Mouse (Mus musculus) forebrain, embryonic 15.5 days (tissue): Measurements from ENCODE around the gene Ntng1. TPM values are rescaled to one million over a fixed set of nuclear protein-coding genes. Genes with fewer than 3 reads are reported as not detected.
A peak's percentile ranks its signal among the peaks of the same experiment; 100 is the strongest.

Source experiments
- ATAC-seq: fragments of 200-750 bp; cut with Nextera tagmentation; replicated peaks from 2 replicates; pipeline ENCODE4 v1.8.0; 2017; ENCODE audit warnings: mild to moderate bottlenecking, moderate TSS enrichment, moderate library complexity
- H3K27ac ChIP-seq: fragments of 300-500 bp; sonication (generic); replicated peaks from 2 replicates; pipeline ENCODE4 v1.5.1; 2015; ENCODE audit warnings: mild to moderate bottlenecking, inconsistent platforms
- H3K27me3 ChIP-seq: fragments of 300-500 bp; sonication (generic); 2 replicates; pipeline ENCODE4 v1.6.1; 2015; ENCODE audit warnings: inconsistent platforms
- H3K36me3 ChIP-seq: fragments of 300-500 bp; sonication (generic); 2 replicates; pipeline ENCODE4 v1.6.1; 2015; ENCODE audit warnings: mild to moderate bottlenecking, inconsistent platforms
- H3K4me1 ChIP-seq: fragments of 300-500 bp; sonication (generic); 2 replicates; pipeline ENCODE4 v1.6.1; 2015; ENCODE audit warnings: inconsistent platforms
- H3K4me2 ChIP-seq: fragments of 300-500 bp; sonication (generic); replicated peaks from 2 replicates; pipeline ENCODE4 v1.6.1; 2015; ENCODE audit warnings: mild to moderate bottlenecking, inconsistent platforms
- H3K4me3 ChIP-seq: fragments of 300-500 bp; sonication (generic); 2 replicates; pipeline ENCODE4 v1.5.1; 2015; ENCODE audit warnings: mild to moderate bottlenecking, inconsistent platforms
- H3K9ac ChIP-seq: fragments of 300-500 bp; sonication (generic); replicated peaks from 2 replicates; pipeline ENCODE4 v1.6.1; 2015; ENCODE audit warnings: mild to moderate bottlenecking, inconsistent platforms
- H3K9me3 ChIP-seq: fragments of 300-500 bp; sonication (generic); 2 replicates; pipeline ENCODE4 v1.6.1; 2016; ENCODE audit warnings: inconsistent platforms
- WGBS: fragments of 180-500 bp; shearing (Covaris S2); methylation state at CpG from one replicate; pipeline ENCODE4 v1.1.7; 2015; ENCODE audit warnings: mixed read lengths; 5-methylcytosine and 5-hydroxymethylcytosine counted together
- polyA plus RNA-seq: library from polyadenylated mRNA; unstranded; fragments of >200 nt; fragmentation: Nextera tagmentation; extraction: Ambion mirVana; gene quantifications from 2 replicates; pipeline ENCODE4 v1.2.1, GENCODE M21; 2015

Ntng1 gene
- polyA plus RNA-seq, 1 experiment from 2014 or later = 11.4 TPM

DNA sequence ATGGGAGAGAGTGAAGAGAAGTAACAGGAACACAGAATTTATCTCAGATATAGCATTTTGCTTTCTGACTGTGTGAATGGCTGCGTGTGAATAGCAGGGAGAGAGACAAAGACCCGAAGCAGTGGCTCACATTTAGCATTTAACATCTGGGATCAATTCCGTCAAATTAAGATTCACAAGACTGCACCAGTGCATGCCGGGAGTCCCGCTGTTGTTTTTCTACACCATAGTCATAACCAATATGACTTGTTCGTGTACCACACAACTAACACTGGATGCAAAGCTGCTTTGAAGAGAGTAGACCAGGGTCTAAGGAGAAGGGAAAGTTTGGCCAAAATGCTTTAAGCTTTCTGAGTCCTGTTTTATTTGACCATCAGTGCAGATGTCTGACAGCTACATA lies 95.7 kb downstream of the Ntng1 start:
- Histone ChIP-seq H3K4me1 (no peaks in the 10 kb centered on the region), H3K9ac (no peak overlapping the region), H3K4me3 (no peak overlapping the region), H3K27ac (no peak overlapping the region), H3K36me3 (no peaks in the 10 kb centered on the region), H3K9me3 (no peaks in the 10 kb centered on the region), H3K27me3 (no peaks in the 10 kb centered on the region), H3K4me2 (no peak overlapping the region)
- no peak for ATAC-seq
- WGBS = 65% methylated on average over 6 of the region's 6 CpGs

DNA sequence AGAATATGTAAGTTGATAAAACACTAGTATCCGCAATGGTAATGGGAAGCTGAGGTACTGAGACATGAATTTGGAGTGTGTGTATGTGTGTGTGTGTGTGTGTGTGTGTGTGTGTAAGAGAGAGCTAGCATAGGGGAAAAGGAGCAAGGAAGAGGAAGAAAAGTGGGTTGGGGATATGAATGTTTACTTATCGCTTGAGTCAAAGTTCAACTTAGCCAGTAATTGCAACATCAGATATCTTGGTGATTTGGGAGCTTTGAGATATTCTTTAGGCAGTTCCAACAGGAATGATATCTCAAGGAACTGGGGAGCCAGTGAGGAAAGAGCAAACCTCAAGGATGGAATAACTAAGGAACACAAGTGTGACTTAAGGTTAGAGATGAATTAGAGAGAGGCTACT lies 97.1 kb downstream of the Ntng1 start:
- Histone ChIP-seq H3K4me2 (no peak overlapping the region), H3K27ac (no peak overlapping the region), H3K4me1 (no peaks in the 10 kb centered on the region), H3K9ac (no peak overlapping the region), H3K9me3 (no peaks in the 10 kb centered on the region), H3K36me3 (no peaks in the 10 kb centered on the region), H3K4me3 (no peak overlapping the region), H3K27me3 (no peaks in the 10 kb centered on the region)
- 93% methylated on average over 2 of the region's 2 CpGs for WGBS
- no peak for ATAC-seq

DNA sequence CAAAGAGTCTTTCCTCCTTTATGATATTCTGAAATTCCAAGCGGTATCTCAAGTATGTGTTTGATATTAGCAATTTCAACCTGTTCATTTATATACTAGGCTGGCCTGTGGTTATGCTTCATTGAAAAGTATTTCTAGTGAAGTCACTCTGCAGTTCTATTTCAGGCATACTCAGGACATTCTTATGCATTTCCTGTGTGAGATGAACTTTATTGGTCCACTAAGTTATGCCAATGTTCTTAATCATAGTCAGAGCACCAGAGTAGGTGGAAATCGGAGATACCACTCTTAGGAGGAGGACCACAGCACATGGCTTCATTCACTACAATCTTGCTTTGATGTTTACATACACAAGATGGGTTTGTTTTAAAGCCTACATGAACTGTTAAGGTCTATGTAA lies 99.6 kb downstream of the Ntng1 start:
- no peak overlapping the region for H3K27ac ChIP-seq
- WGBS = 94% methylated on average over 2 of the region's 2 CpGs
- no peak for ATAC-seq
- H3K36me3 ChIP-seq = no peaks in the 10 kb centered on the region
- no peak overlapping the region for H3K9ac ChIP-seq
- no peak overlapping the region for H3K4me3 ChIP-seq
- no peaks in the 10 kb centered on the region for H3K4me1 ChIP-seq
- H3K9me3 ChIP-seq = no peaks in the 10 kb centered on the region
- H3K27me3 ChIP-seq = no peaks in the 10 kb centered on the region
- H3K4me2 ChIP-seq = no peak overlapping the region

DNA sequence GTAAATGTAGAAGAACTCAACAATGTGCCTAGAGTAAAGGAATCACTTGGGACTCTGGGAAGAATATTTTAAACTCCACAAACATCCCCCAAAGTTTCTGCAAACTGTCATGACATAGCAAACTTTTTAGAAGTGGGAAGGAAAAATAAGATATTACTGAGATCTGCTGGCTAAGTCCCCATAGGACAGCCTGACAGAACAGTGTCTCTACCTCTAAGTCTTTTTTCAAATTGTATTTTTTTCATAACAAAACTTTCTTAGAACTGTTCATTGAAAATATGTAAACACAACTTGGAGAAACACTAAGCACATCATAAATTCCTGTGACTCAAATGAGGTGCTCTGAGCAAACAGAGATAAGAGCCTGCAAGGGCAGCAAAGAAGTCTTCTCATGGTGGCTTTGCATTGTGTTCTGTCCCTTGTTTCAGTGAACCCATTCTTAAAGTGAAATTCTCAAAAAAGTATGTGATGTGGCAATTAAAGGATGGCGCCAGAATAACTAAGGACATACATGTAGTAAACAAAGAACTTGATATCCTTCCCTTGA lies 100.1 kb downstream of the Ntng1 start:
- no peak overlapping the region for H3K4me3 ChIP-seq
- no peak overlapping the region for H3K4me2 ChIP-seq
- no peaks in the 10 kb centered on the region for H3K9me3 ChIP-seq
- 96% methylated on average over 1 of the region's 1 CpGs for WGBS
- no peak for ATAC-seq
- H3K9ac ChIP-seq = no peak overlapping the region
- no peaks in the 10 kb centered on the region for H3K4me1 ChIP-seq
- H3K27ac ChIP-seq = no peak overlapping the region
- no peaks in the 10 kb centered on the region for H3K27me3 ChIP-seq
- no peaks in the 10 kb centered on the region for H3K36me3 ChIP-seq

DNA sequence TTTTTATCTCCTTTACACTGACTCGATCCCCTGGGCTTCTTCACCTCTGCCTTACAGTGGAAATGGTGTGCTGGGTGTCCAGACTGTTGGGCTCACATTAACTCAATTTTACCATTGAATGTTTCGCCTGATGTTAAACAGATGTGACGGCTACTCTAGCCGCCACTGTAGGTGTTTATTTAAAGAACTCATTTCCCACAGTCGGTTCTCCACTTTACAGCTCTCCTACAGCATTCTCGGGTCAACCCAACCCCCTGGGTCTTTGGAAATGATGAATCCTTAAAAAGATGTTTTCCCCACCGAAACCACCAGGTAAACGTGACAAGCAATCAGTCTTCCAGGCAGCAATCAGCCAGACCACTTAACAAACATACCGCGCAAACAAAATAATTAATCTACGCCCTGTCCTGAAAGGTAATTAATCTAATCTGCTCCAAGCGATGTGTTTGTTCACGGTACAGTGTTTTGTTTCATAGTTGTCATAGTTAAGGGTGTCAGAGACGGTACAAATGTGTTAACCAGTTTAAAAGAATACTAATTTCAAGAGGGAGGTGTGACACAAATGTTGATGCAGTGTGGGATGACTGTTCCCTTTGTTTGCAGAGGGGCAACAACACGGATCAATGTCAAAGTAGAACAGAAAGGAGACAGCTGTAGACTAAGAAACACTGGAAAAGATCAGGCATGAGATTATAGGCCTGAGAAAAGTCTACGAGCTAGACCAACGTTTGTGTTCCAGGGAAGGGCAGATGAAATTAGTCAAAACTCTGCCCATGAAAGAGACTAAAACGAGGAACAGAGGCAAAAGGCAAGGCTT lies 120.8 kb downstream of the Ntng1 start:
- no peaks in the 10 kb centered on the region for H3K27me3 ChIP-seq
- no peaks in the 10 kb centered on the region for H3K4me1 ChIP-seq
- no peaks in the 10 kb centered on the region for H3K36me3 ChIP-seq
- no peak overlapping the region for H3K9ac ChIP-seq
- 44% methylated on average over 18 of the region's 18 CpGs for WGBS
- ATAC-seq = no peak; the same call in 1 of the 2 replicates
- H3K9me3 ChIP-seq = no peaks in the 10 kb centered on the region
- no peak overlapping the region for H3K4me3 ChIP-seq
- no peak overlapping the region for H3K4me2 ChIP-seq
- no peak overlapping the region for H3K27ac ChIP-seq

DNA sequence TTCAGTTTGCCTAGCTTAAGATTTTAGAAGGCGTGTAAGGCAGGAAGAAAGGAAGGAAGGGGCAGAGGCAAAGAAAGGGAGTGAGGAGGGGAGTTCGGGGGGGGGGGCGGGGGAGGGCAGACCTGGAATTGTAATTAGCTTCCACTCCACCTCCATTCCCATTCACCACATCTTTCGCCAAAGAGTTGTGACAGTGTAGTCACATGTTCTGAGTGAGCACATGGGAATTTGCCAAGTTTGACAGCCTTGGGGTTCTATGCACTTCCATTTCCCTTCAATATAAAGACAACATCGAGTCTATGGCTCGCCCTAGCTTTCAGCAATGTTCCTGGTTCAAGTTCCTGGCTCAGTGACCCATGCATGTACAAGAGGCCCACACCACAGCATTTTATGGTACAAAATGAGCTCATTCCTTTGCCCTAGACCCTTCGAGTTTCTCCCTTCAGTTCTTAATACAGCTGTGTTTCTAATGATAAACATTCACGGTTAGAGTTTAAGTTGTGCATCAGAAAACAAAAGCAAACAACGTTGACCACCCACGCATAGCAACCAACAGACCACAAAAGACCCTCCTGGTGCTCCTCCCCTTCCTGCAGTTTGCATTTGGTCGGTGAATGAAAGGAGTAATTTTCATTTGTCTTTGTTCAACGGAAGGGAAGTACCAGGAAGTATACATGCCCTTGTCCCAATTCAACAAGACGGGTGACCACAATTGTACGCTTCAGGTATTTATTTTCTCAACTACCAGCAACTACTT lies 132.8 kb downstream of the Ntng1 start:
- Histone ChIP-seq H3K9me3 (no peaks in the 10 kb centered on the region), H3K4me1 (peaks cover 7% of the 10 kb centered on the region), H3K36me3 (no peaks in the 10 kb centered on the region), H3K4me2 (no peak overlapping the region), H3K27ac (peak overlapping the region; percentile 29; the same call in 1 of the 2 replicates), H3K4me3 (no peak overlapping the region), H3K27me3 (no peaks in the 10 kb centered on the region), H3K9ac (no peak overlapping the region)
- WGBS = 28% methylated on average over 14 of the region's 14 CpGs
- peak; percentile 95 for ATAC-seq

DNA sequence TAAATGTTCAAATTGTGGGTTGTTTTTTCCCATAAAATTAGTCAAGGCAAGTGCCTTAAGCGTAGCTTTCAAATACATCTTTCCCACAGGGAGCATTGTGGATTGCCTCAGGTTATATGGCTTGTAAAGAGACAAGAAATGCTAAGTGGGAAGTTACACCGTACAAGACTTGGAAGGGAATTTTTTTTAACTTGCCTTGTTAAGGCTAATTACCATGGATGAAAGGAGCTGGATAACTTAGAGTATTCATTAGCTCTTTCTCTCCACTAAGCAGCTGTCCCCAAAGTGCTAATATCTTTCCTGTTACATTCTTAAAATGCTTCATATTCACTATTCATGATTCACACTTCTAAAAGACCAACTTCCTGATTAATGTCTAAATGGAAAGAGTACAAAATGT lies 133.4 kb downstream of the Ntng1 start:
- WGBS = 21% methylated on average over 2 of the region's 2 CpGs

DNA sequence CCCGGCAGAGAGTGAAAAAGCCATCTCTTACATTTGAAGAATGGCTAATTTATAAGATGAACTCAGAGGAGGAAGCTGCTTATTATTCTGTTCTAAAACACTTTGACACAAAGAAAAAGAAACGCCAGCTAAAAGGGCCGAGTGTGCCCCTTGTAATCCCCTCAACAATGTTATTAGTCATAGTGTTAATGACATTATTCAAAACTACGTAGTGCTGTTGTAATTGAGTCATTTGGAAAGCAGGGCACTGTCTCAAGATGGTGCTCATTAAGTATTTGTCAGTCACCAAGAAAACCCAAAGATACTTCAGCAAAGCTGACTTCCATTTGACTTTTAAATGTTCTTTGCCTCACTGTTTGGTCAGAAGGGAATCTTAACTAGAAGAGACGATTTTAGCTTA lies 143.5 kb downstream of the Ntng1 start:
- Histone ChIP-seq H3K27me3 (no peaks in the 10 kb centered on the region), H3K36me3 (no peaks in the 10 kb centered on the region), H3K4me1 (peaks cover 6% of the 10 kb centered on the region), H3K9me3 (no peaks in the 10 kb centered on the region), H3K4me2 (no peak overlapping the region), H3K27ac (no peak overlapping the region), H3K9ac (no peak overlapping the region), H3K4me3 (no peak overlapping the region)
- WGBS = 12% methylated on average over 5 of the region's 5 CpGs
- ATAC-seq = no peak

More for the DNA sequence above, 133.4 kb downstream of the Ntng1 start:
- Histone ChIP-seq H3K4me3 (no peak overlapping the region), H3K9me3 (no peaks in the 10 kb centered on the region), H3K4me2 (no peak overlapping the region), H3K9ac (no peak overlapping the region), H3K4me1 (peaks cover 7% of the 10 kb centered on the region), H3K36me3 (no peaks in the 10 kb centered on the region), H3K27me3 (no peaks in the 10 kb centered on the region), H3K27ac (no peak overlapping the region)
- peak; percentile 90 for ATAC-seq

DNA sequence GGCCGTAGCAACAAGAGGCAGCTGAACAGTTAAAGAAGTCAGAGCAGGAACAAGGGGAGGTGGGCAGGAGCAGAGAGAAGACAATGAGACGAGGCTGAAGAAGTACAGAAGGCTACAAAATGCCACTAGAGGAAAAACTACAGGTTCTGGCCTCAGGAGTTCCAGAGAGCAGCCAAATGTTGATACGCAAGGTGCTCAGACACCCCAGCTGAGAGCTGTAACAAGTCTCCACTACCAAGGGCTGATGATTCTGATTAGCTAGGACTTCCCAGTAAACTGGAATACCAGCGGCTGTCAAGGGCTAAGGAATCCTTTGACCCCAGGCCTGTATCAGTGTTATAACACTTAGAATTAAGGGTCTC lies 148.2 kb downstream of the Ntng1 start:
- 52% methylated on average over 4 of the region's 4 CpGs for WGBS
- Histone ChIP-seq H3K27me3 (no peaks in the 10 kb centered on the region), H3K36me3 (no peaks in the 10 kb centered on the region), H3K9me3 (no peaks in the 10 kb centered on the region), H3K4me1 (peaks cover 14% of the 10 kb centered on the region), H3K9ac (no peak overlapping the region), H3K4me3 (no peak overlapping the region), H3K27ac (no peak overlapping the region), H3K4me2 (no peak overlapping the region)
- 0 out of 2 replicates have a peak, but pooled peaks have one; percentile 16 for ATAC-seq

DNA sequence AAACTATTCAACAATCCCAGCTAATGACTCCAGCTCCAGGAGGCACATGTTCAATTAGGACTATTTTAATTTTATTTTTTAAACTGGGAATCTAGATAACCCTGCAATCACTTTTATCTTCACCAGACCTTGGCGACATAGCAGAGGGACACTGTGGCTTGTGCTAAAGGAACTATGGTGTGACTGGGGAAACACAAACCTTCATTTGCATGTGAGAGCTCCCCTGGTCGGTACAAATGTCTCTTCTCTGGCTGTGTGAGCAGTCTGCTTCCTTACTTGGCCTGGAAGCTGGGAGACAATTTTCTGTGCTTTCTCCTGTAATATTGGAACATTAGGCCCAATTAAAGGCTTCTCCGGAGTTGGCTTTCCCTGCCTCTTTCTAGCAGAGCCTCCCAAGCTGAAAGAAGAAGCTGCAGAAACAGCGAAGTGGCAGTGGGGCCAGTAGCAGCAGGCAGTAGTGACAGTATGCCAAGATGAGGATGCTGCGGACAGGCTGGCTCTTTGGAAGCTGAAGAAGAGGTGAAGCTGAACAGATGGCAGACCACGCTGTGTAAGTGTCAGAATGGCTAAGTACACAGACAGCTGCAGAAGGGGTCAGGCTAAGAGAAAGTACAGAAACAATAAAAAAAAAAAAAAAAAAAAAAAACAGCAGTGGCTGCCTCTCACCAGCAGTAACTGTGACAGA lies 148.7 kb downstream of the Ntng1 start:
- 12% methylated on average over 6 of the region's 6 CpGs for WGBS
- peak overlapping the region; percentile 63 for H3K27ac ChIP-seq
- H3K4me1 ChIP-seq = peaks cover 14% of the 10 kb centered on the region
- peak; percentile 89 for ATAC-seq
- no peaks in the 10 kb centered on the region for H3K27me3 ChIP-seq
- no peaks in the 10 kb centered on the region for H3K9me3 ChIP-seq
- H3K36me3 ChIP-seq = no peaks in the 10 kb centered on the region
- no peak overlapping the region for H3K4me2 ChIP-seq
- H3K4me3 ChIP-seq = no peak overlapping the region
- H3K9ac ChIP-seq = no peak overlapping the region

DNA sequence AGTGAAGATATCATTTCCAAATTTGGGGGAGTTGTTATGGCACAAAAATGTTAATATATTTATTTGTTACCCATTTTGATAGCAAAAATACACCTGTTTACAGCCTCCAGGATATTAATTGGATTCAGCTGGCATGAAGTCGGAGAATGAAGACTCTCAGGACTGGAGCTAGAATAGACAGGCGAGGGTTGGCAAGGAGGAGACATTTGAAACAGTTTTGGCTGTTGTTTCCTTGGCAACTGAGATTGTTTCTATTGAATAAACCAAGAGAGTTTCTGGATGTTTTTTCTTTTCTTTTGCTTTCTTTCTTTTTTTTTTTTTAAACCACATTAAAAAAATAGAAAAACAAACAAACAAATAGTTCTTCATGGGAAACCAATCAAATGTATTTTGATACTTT lies 159.7 kb downstream of the Ntng1 start:
- Histone ChIP-seq H3K4me2 (no peak overlapping the region), H3K27ac (no peak overlapping the region), H3K36me3 (no peaks in the 10 kb centered on the region), H3K9me3 (no peaks in the 10 kb centered on the region), H3K9ac (no peak overlapping the region), H3K4me1 (no peaks in the 10 kb centered on the region), H3K27me3 (no peaks in the 10 kb centered on the region), H3K4me3 (no peak overlapping the region)
- no peak for ATAC-seq
- 47% methylated on average over 2 of the region's 2 CpGs for WGBS

DNA sequence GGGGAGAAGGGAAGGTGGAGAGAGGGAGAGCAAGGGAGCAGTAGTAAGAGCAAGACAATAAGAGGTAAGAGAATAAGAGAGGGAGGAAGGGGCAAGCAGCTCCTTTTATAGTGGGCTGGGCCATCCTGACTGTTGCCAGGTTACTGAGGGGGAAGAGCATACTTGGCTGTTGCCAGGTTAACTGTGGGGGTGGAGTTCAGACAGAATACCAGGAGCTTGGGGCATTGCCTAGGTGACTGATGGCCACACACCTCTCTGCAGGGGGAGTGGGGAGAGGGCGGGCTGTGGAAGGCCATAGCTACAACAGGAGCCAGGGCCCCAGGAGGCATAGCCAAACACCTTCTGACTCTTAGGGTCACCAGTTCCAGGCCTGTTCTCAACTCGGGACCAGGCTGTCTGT lies 166.2 kb downstream of the Ntng1 start:
- no peaks in the 10 kb centered on the region for H3K4me1 ChIP-seq
- no peak overlapping the region for H3K9ac ChIP-seq
- H3K36me3 ChIP-seq = no peaks in the 10 kb centered on the region
- ATAC-seq = 0 out of 2 replicates have a peak, but pooled peaks have one; percentile 35
- H3K27me3 ChIP-seq = no peaks in the 10 kb centered on the region
- H3K4me2 ChIP-seq = no peak overlapping the region
- WGBS = 60% methylated on average over 2 of the region's 2 CpGs
- no peaks in the 10 kb centered on the region for H3K9me3 ChIP-seq
- H3K4me3 ChIP-seq = no peak overlapping the region
- no peak overlapping the region for H3K27ac ChIP-seq
